Mouse (Mus musculus): ENCODE measurements around the gene Cenpa.
A peak's percentile ranks its signal among the peaks of the same experiment; 100 is the strongest.
"Not testable (repeated sequence)": the region's sequence is repeated elsewhere in the genome, so short reads cannot be mapped to it uniquely, and the experiment has no call there.

The Cenpa gene

DNA sequence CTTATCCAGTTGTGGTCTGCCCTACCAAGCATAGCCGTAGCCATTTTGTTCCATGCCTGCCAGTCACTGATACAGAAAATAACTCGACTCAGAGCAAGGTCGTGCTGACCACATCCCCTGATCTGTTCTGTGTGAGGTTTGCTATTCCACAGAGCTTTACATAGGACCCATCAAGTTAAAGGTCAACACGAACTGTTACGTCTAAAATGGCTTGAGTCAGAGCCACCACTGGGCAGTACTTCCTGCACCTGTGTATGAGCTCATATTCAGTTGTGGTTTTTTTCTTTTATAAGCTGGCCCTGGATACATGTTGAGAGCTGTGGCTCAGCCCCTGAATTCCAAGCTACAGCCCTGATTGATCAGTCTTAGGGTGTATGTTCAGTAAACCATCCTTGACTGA is 13.0 kb downstream of the Cenpa start:
- DNase-seq (ENCODE audit: low spot score in 2 of 2): no peak

DNA sequence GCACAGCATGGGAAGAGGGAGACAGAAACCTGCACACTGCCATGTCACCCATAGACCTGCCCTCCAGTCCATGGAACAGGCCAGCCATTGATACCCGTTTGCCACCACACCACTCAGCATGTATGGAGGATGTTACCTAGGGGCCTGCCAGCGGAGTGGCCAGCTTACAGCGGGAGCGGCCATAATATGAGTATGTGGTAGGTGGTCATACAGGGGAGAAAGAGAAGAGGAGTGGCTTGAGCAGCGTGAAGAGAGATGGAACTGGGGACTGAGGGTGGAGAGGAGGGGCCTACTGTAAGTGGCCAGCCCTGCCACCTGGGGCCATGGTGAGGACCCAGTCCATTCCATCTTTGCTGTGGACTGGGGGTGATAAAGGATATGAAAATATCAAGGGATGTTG is 15.4 kb downstream of the Cenpa start:
- DNase-seq (ENCODE audit: low spot score in 2 of 2): no peak

DNA sequence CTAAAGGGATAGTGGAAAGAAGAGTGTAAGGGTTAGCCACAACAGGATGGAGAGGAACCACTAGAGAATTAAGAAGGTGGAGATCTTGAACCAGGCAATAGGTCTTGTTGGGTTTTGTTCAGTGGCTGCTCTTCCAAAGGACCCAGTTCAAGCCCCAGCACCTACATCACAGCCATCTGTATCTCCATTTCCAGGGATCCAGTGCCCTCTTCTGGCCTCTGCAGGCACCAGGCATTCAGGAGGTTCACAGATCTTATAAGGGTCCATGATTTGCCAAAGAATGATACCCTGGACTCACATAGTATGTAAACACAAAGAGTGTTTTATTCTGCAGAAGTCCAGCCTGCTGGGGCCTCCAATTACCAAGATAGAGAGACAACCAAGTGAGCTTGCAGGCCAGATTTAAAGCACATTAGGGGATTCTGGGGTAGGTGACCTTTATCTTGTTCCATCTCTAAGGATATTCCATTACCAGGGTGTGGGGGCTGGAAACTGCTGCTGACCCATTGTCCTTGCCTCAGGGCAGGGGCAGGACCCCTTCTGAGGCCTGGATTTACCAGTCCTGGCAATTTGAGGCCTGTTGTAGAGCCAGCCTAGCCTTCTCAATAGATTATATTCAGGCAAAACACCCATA is 16.5 kb downstream of the Cenpa start:
- DNase-seq (ENCODE audit: low spot score in 2 of 2): no peak

GRCm38 (mm10) chr5:30683993-30684392 is 17.4 kb downstream of the Cenpa start:
- no peak for DNase-seq (ENCODE audit: low spot score in 2 of 2)

DNA sequence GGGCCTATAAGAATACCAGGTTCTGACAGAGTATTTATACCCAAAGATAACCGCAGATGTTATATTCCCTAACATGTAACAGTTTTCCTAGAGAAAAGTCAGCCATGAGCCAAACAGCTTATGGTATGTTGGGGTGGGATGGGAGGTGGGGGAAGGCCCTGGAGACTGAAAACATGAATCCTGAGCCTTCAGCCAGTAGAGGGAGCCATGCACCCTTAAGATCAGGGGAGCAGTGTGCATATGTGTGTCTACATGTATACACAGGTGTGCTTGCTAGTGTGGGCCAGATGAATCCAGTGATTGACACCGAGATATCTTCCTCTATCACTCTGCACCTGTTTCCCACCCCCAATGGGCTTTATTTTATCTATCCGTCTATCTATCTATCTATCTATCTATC is 20.2 kb downstream of the Cenpa start:
- DNase-seq (ENCODE audit: low spot score in 2 of 2): peak; percentile 44 to 49

GRCm38 (mm10) chr5:30700361-30701000 is 33.9 kb downstream of the Cenpa start:
- DNase-seq (ENCODE audit: low spot score in 2 of 2): no peak

DNA sequence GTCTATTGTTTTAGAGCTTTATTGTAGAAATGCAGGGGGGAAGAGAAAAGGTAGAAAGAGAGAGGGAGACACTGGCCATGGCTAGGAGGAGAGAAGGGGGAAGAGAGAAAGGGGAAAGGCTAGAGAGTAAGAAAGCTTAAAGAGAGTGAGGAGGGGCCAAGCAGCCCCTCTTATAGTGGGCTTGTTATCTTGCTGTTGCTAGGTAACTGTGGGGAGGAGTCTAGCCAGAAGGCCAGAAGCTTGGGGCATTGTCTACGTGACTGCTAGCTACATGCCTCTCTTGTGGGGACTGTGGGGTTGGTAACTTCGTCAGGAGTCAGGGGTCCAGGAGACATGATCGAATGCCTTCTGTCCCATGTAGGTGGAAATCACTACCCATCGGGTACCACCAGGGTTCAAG is 34.8 kb downstream of the Cenpa start:
- DNase-seq (ENCODE audit: low spot score in 2 of 2): not testable (repeated sequence)

DNA sequence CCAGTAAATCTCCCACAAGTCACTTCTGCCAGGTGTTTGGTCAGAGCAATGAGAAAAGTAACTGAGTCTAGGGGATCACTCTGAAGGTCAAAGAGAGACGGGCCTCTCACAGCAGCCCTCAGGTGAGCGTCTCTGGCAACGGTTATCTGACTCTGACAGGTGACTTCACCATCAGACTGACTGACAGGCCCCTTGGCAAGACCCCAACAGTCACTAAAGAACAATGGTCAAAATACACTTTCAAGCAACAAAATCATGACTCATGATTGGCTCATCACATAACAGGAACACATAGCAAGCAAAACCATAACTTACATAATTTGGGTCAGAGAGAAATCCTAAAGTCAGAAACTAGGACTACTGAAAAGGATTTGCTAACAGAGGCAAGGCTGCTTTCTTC is 35.3 kb downstream of the Cenpa start:
- DNase-seq (ENCODE audit: low spot score in 2 of 2): no peak

DNA sequence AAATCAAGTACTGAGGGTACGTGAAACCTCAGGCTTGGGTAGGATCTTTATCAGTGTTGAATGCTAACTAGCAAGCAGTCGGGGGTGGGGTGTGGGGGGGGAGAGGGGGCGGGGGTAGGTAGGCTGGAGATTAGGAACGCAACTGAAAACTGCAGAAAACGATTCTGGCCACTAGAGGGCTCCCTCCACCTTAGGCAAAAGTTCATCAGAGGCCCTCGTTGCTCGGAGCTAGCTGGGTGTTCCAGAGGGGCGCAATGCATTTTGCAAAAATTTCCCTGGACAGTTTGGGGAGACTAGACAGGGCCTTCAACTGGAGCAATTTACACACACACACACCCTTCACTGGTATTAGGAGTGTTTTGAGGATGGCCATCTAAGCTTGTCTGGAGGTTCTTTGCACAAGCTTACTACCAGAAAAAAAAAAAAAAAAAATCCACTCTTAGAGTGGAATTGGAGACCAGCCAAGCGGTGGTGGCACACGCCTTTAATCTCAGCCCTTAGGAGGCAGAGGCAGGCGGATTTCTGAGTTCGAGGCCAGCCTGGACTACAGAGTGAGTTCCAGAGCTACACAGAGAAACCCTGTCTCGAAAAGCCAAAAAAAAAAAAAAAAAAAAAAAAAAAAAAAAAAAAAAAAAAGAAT is 43.3 kb downstream of the Cenpa start:
- peak; percentile 81 to 84 for DNase-seq (ENCODE audit: low spot score in 2 of 2)

GRCm38 (mm10) chr5:30710486-30710885 is 43.9 kb downstream of the Cenpa start:
- DNase-seq (ENCODE audit: low spot score in 2 of 2): peak; percentile 77 to 79

DNA sequence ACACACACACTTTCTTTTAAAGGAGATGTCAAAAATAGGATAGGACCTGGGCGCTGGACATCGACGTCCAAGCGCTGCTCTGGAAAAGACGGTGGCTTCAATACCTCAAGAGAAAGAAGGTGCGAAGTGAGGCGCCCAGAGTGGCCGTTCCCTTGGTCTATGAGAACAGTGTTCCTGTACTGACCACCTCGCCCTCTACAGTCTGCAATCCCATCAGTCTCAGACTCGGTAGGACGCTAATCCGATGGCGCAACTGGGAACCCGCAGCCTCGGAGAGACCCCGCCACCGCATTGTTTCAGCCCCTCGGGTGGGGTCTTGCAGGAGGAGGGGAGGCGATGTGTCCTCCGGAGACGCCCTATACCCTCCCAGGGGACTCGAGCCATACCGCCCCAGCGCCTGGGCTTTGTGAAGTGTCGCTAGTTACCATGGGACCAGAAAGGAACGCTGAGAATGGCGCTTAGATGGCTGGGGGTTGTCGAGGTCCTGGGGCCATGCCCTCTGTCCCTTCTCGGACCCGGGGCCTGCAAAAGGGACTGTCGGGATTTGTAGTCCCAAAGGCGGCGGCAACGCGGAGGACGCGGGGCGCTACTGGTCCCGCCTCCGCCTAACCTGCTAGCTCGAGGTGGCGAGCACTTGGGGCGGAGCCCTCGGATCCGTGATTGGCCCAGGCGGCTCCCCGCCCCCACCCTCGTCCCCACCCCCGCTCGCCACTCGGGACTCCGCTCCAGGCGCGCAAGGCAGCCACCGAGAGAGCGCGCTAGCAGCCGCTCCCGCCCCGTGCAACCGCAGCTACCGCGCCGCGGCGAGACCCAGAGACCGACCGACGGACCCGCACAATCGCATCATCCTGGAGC is 44.8 kb downstream of the Cenpa start, which contains the start of gene Dpysl5:
Gene Dpysl5, plus strand, starts transcription at position 418 of the 855 bp plus-strand sequence.
- DNase-seq (ENCODE audit: low spot score in 2 of 2): peak; percentile 71 to 72

DNA sequence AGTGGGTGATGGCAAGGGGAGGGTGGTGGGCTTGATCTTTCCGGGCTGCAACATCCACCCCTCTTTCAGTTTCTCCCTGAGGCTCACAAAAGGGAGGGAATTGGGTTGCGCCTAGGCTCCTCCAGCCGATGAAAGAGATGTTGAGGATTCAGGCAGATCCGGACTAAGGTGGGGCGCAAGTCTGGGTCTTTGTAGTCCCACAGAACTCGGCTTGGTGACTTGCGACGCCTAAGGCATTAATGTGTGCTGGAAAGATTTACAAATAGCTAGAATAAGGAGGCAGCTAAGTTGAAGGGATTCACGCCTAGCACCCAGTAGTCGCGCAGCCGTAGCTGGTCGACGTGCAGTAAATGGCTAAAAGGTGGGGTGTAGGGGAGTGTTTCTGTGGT is 45.4 kb downstream of the Cenpa start:
- DNase-seq (ENCODE audit: low spot score in 2 of 2): no peak

- DNase-seq (ENCODE audit: low spot score in 2 of 2): peak; percentile 12 to 24
Observed at GRCm38 (mm10) chr5:30712441-30713298, 46.1 kb downstream of the Cenpa start.

DNA sequence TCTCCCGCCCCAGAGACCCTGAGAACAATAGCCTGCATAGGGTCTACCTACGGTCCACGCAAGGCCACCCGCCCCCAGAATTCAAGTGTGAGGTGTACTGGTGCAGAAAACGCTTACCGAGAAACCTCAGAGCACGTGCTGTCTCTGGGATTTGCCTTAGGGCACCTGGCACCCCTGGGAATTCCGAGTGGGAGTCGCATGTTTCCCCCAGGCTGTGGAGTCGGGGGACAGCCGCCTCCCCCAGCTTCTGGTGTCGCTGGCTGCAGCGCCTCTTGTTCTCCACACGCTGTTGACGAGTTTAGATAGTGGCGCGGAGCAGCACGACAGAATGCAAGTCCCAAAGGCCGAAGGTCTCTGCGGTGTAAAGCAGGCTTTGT is 46.7 kb downstream of the Cenpa start:
- peak in 1 of 2 experiments; percentile 26 for DNase-seq (ENCODE audit: low spot score in 2 of 2)

GRCm38 (mm10) chr5:30713691-30714090 is 47.1 kb downstream of the Cenpa start:
- no peak for DNase-seq (ENCODE audit: low spot score in 2 of 2)

DNA sequence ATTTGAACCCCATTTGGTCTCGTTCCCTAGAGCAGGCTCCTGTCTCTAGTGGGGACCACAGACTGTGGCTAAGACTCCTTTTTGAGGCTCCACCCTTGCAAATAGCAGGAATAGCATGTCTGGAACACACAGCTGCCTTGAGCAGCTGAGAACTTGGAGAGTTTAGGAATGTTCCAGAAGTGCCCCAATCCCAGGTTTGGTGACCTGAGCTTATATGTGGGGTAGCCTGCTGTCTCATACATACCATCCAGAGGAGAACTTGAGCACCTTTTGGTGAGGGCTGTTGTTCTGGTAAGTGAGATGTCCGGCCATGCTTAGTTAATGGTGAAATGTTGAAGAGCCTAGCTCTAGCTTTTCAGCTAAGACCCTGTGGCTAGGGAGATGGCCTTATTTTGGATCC is 49.7 kb downstream of the Cenpa start:
- DNase-seq (ENCODE audit: low spot score in 2 of 2): no peak

GRCm38 (mm10) chr5:30717506-30717905 is 50.9 kb downstream of the Cenpa start:
- DNase-seq (ENCODE audit: low spot score in 2 of 2): no peak

- peak; percentile 16 to 34 for DNase-seq (ENCODE audit: low spot score in 2 of 2)
Observed at GRCm38 (mm10) chr5:30717991-30718703, 51.6 kb downstream of the Cenpa start.

DNA sequence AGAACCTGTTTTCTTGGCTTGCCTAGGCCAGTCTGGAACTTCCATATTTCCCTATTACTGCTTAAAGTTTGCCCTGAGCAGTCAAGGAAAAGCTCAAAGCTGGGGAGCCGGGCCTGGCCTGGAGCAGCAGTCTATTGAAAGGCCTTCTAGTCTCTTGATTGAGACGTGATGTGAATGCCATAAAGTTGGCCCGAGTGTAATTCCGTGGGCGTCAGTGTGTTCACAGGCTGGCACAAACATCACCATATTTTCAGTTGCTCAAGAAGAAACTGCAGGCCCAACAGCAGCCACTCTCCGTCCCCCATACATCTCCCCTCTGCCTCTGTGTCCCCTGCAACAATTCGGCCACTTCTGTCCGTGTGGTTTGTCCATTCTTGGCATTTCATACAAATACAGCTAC is 55.4 kb downstream of the Cenpa start:
- DNase-seq (ENCODE audit: low spot score in 2 of 2): no peak

Data from right cerebral cortex, adult 2 months (tissue).